Comparison of ENCODE assay signal across 27 mouse cellular contexts in genomic region chr19:21441787-21442186, GRCm38 (mm10). TPM values are rescaled to one million over a fixed set of nuclear protein-coding genes. Genes with fewer than 3 reads are reported as not detected.
A peak's percentile ranks its signal among the peaks of the same experiment; 100 is the strongest.
DNase-seq lines count a peak whose midpoint lies in the region; ATAC-seq and TF ChIP-seq lines count a peak whose summit lies in the region.
"Had no signal": no experiment of that assay in that cellular context is flagged by ENCODE, and none has a peak within 500 bp of the region (broad histone marks: within the 10 kb centered on the region; RNA-seq: fewer than 3 reads in every experiment).

No protein-coding gene starts in this region.

- H3K4me3 ChIP-seq in MEL (ENCODE audit: control insufficient read depth in 1 of 2, insufficient read depth in 1 of 2, low read depth in 2 of 2, low read length in 2 of 2), result no peak overlapping the region
- no peak overlapping the region for H3K4me3 ChIP-seq in bone marrow, adult 2 months (replicated peaks; ENCODE audit: control insufficient read depth, low read depth, low read length)
- no peak overlapping the region for H3K4me3 ChIP-seq in forebrain, embryonic 11.5 days (ENCODE audit: low read depth, low read length)
- no peak overlapping the region for H3K4me3 ChIP-seq in left cerebral cortex, adult 2 months
- H3K4me3 ChIP-seq: embryonic facial prominence, embryonic 13.5 days; forebrain, embryonic 10.5 days; heart, adult 2 months; heart, embryonic 15.5 days; hindbrain, embryonic 10.5 days; intestine, embryonic 15.5 days had no signal

- peak; percentile 79 to 91 for TF ChIP-seq EP300 in MEL (IDR thresholded peaks at IDR 0.05; ENCODE audit: low read depth in 1 of 2, low read length in 2 of 2)

- H3K27me3 ChIP-seq in MEL (ENCODE audit: control insufficient read depth in 1 of 2, insufficient read depth in 2 of 2, low read length in 2 of 2), result no peaks in the 10 kb centered on the region
- no peaks in the 10 kb centered on the region for H3K27me3 ChIP-seq in forebrain, embryonic 11.5 days (ENCODE audit: control insufficient read depth, insufficient read depth, low read length)
- H3K27me3 ChIP-seq: embryonic facial prominence, embryonic 13.5 days; heart, embryonic 15.5 days; intestine, embryonic 15.5 days had no signal

- no peak for TF ChIP-seq POLR2A in MEL (IDR thresholded peaks at IDR 0.05; ENCODE audit: control insufficient read depth in 1 of 2, insufficient read depth in 1 of 2, low read depth in 1 of 2, low read length in 2 of 2, poor library complexity in 1 of 2)
- TF ChIP-seq POLR2A in bone marrow, adult 2 months (IDR thresholded peaks at IDR 0.05; ENCODE audit: borderline replicate concordance, control insufficient read depth, low read depth, low read length), result no peak

- intact Hi-C loops in left cerebral cortex, adult 2 months (cut with DNase I), result no loop called here

- H3K4me1 ChIP-seq in MEL (ENCODE audit: control insufficient read depth in 1 of 2, insufficient read depth in 2 of 2, low read length in 2 of 2), result peaks cover 28 to 39% of the 10 kb centered on the region in 2 experiments
- H3K4me1 ChIP-seq in bone marrow, adult 2 months (ENCODE audit: control insufficient read depth, insufficient read depth, low read length), result peaks cover 5% of the 10 kb centered on the region
- no peaks in the 10 kb centered on the region for H3K4me1 ChIP-seq in forebrain, embryonic 11.5 days (replicated peaks; ENCODE audit: control insufficient read depth, insufficient read depth, low read length)
- H3K4me1 ChIP-seq: embryonic facial prominence, embryonic 13.5 days; forebrain, embryonic 10.5 days; heart, embryonic 15.5 days; hindbrain, embryonic 10.5 days; intestine, embryonic 15.5 days had no signal

- ATAC-seq in granulocyte monocyte progenitor cell, adult 5-6 weeks (replicated peaks; ENCODE audit: poor library complexity, severe bottlenecking), result peak; percentile 48
- peak; percentile 67 for ATAC-seq in megakaryocyte progenitor cell, adult 5-6 weeks (replicated peaks; ENCODE audit: poor library complexity)
- ATAC-seq in forebrain, embryonic 11.5 days (replicated peaks; ENCODE audit: low FRiP score), result no peak
- ATAC-seq: CD4-positive, CD25-positive, alpha-beta regulatory T cell, adult 4 months; forebrain, embryonic 16.5 days; intestine, embryonic 15.5 days; Patski had no signal

- peak overlapping the region; percentile 61 for H3K27ac ChIP-seq in MEL (ENCODE audit: control insufficient read depth, low read depth, low read length)
- peak overlapping the region; percentile 96; the same call in 1 of the 2 replicates for H3K27ac ChIP-seq in bone marrow, adult 2 months (ENCODE audit: control insufficient read depth, insufficient read depth, low read depth, low read length, poor library complexity)
- H3K27ac ChIP-seq in forebrain, embryonic 11.5 days (ENCODE audit: low read depth, low read length), result no peak overlapping the region
- no peak overlapping the region for H3K27ac ChIP-seq in left cerebral cortex, adult 2 months
- H3K27ac ChIP-seq: embryonic facial prominence, embryonic 13.5 days; forebrain, embryonic 10.5 days; heart, adult 2 months; heart, embryonic 15.5 days; hindbrain, embryonic 10.5 days; hindbrain, embryonic 14.5 days; intestine, embryonic 15.5 days had no signal

- peaks cover 0 to 42% of the 10 kb centered on the region in 2 experiments; a peak in 2 of 4 replicates for H3K36me3 ChIP-seq in MEL (ENCODE audit: control insufficient read depth in 1 of 2, insufficient read depth in 2 of 2, low read length in 2 of 2)
- H3K36me3 ChIP-seq in forebrain, embryonic 11.5 days (ENCODE audit: control insufficient read depth, insufficient read depth, low read length), result no peaks in the 10 kb centered on the region
- H3K36me3 ChIP-seq: embryonic facial prominence, embryonic 13.5 days; forebrain, embryonic 10.5 days; G1E; heart, embryonic 15.5 days; hindbrain, embryonic 10.5 days; intestine, embryonic 15.5 days had no signal

- no peak overlapping the region for H3K9ac ChIP-seq in MEL (ENCODE audit: control insufficient read depth, low read depth, low read length, poor library complexity, severe bottlenecking)
- H3K9ac ChIP-seq in forebrain, embryonic 11.5 days (ENCODE audit: low read length), result no peak overlapping the region
- H3K9ac ChIP-seq: embryonic facial prominence, embryonic 13.5 days; heart, embryonic 15.5 days; hindbrain, embryonic 14.5 days; intestine, embryonic 15.5 days had no signal

- DNase-seq in MEL (ENCODE audit: low read depth, low spot score), result peak; percentile 84
- no peak for DNase-seq in forebrain, embryonic 11.5 days (ENCODE audit: low spot score)
- no peak for DNase-seq in left cerebral cortex, adult 2 months (ENCODE audit: extremely low spot score in 1 of 2, low spot score in 2 of 2)
- DNase-seq in cerebellum, postnatal 4 days (ENCODE audit: low spot score in 2 of 2), result no peak
- DNase-seq: adrenal gland, adult 2 months; adrenal gland, postnatal 25 days; B cell, adult 2 months; cerebellum, adult 11 months; cerebellum, adult 8-10 months; cerebellum, postnatal 14 days; gastrocnemius, postnatal 10 days; heart, adult 2 months; heart, postnatal 14 days had no signal

- H3K4me2 ChIP-seq in forebrain, embryonic 11.5 days (ENCODE audit: low read depth, low read length, severe bottlenecking), result no peak overlapping the region
- H3K4me2 ChIP-seq: embryonic facial prominence, embryonic 13.5 days; heart, embryonic 11.5 days; heart, embryonic 15.5 days; hindbrain, embryonic 14.5 days; intestine, embryonic 15.5 days had no signal

- TF ChIP-seq RAD21 in MEL (IDR thresholded peaks at IDR 0.05; ENCODE audit: low read depth, low read length), result no peak

- H3K79me2 ChIP-seq in MEL (ENCODE audit: control insufficient read depth, insufficient read depth, low read length, poor library complexity), result no peaks in the 10 kb centered on the region

- TF ChIP-seq CTCF in MEL (IDR thresholded peaks at IDR 0.05 in 2 of 3, conservative IDR thresholded peaks at IDR 0.05 in 1 of 3; ENCODE audit: control insufficient read depth in 1 of 3, insufficient read depth in 1 of 3, low read depth in 2 of 3, low read length in 3 of 3, poor library complexity in 1 of 3, severe bottlenecking in 1 of 3), result no peak
- no peak for TF ChIP-seq CTCF in bone marrow, adult 2 months (IDR thresholded peaks at IDR 0.05; ENCODE audit: control insufficient read depth, insufficient read depth, low read length)
- no peak for TF ChIP-seq CTCF in left cerebral cortex, adult 2 months (IDR thresholded peaks at IDR 0.05)

- no peaks in the 10 kb centered on the region for H3K9me3 ChIP-seq in MEL (replicated peaks; ENCODE audit: insufficient read depth, low read length)
- H3K9me3 ChIP-seq in forebrain, embryonic 11.5 days (ENCODE audit: control insufficient read depth, low read length), result no peaks in the 10 kb centered on the region
- H3K9me3 ChIP-seq: embryonic facial prominence, embryonic 13.5 days; forebrain, embryonic 10.5 days; G1E; heart, embryonic 15.5 days; hindbrain, embryonic 10.5 days; intestine, embryonic 15.5 days had no signal

- 14% methylated on average over 3 of the region's 3 CpGs for WGBS in bone marrow, adult 2 months
- 87% methylated on average over 3 of the region's 3 CpGs for WGBS in forebrain, embryonic 11.5 days

TF ChIP-seq in MEL, 35 proteins besides CTCF, POLR2A, EP300 and RAD21:
- TF ChIP-seq TCF12 (IDR thresholded peaks at IDR 0.05; ENCODE audit: low read depth, low read length) (peak; percentile 93), MAX (IDR thresholded peaks at IDR 0.05; ENCODE audit: low read length) (no peak), TAL1 (IDR thresholded peaks at IDR 0.05; ENCODE audit: low read length) (peak; percentile 73), POLR2AphosphoS2 (IDR thresholded peaks at IDR 0.05; ENCODE audit: low read length) (no peak), MXI1 (IDR thresholded peaks at IDR 0.05; ENCODE audit: low read depth, low read length) (peak; percentile 35; the same call in 1 of the 2 replicates), GABPA (IDR thresholded peaks at IDR 0.05; ENCODE audit: low read depth, low read length) (no peak), ZNF384 (IDR thresholded peaks at IDR 0.05; ENCODE audit: low read depth, low read length) (peak; percentile 92), GATA1 (IDR thresholded peaks at IDR 0.05; ENCODE audit: low read depth, low read length) (peak; percentile 83), MYC (IDR thresholded peaks at IDR 0.05; ENCODE audit: low read depth, low read length) (peak; percentile 60; the same call in 1 of the 2 replicates), CHD1 (IDR thresholded peaks at IDR 0.05; ENCODE audit: low read depth, low read length) (no peak), NELFE (IDR thresholded peaks at IDR 0.05; ENCODE audit: low read depth, low read length) (no peak), UBTF (IDR thresholded peaks at IDR 0.05; ENCODE audit: borderline replicate concordance, insufficient read depth, low read depth, low read length) (no peak), POLR2AphosphoS5 (IDR thresholded peaks at IDR 0.05; ENCODE audit: borderline replicate concordance, low read depth, low read length) (no peak), ETS1 (IDR thresholded peaks at IDR 0.05; ENCODE audit: low read depth, low read length) (peak; percentile 90), RCOR1 (IDR thresholded peaks at IDR 0.05; ENCODE audit: low read depth, low read length) (peak; percentile 96)
TF ChIP-seq in MEL: peak in this region for 8.

RNA-seq across cellular contexts. Expression of gene Gda, which starts 31.5 kb away (rescaled TPM):
- 2.6 and 2.9 TPM in 2 replicates for total RNA-seq in MEL (2012; rRNA removed)
- polyA plus RNA-seq in MEL (2012; ENCODE audit: insufficient read depth in 1 of 2, insufficient read length in 2 of 2, low read depth in 1 of 2, low replicate concordance in 2 of 2, missing spikeins in 1 of 2), result under 1 TPM in 1 of 2 experiments, not detected in 1; 0.38 TPM
- 51.2 TPM in 2 replicates for polyA plus RNA-seq in bone marrow, adult 2 months (2011; ENCODE audit: insufficient read depth, insufficient read length, low replicate concordance, missing spikeins)
- total RNA-seq in granulocyte monocyte progenitor cell, adult 5-6 weeks (2014; fragmentation: Nextera tagmentation), result 45.1 and 53.5 TPM in 2 replicates
- 98.2 and 116 TPM in 2 replicates for total RNA-seq in granulocyte monocyte progenitor cell, adult 5-6 weeks (2017)
- 72.8 and 84.6 TPM in 2 replicates for total RNA-seq in megakaryocyte progenitor cell, adult 5-6 weeks (2015)
- total RNA-seq in megakaryocyte progenitor cell, adult 5-6 weeks (2017), result 96.6 and 99.5 TPM in 2 replicates
- not detected in 2 replicates for polyA plus RNA-seq in forebrain, embryonic 11.5 days (2014; fragmentation: Nextera tagmentation; extraction: Ambion mirVana)
- 100 to 1,000 TPM; 169 to 176 TPM for total RNA-seq in left cerebral cortex, adult 2 months (2021)
- polyA plus RNA-seq: forebrain, embryonic 10.5 days; heart, embryonic 11.5 days; hindbrain, embryonic 10.5 days had no signal

Comparison
In these comparisons a context has a peak if more than half of its experiments do, and no peak if none do; other contexts are left out.
1. H3K27ac ChIP-seq: peak in MEL (single experiment) and bone marrow, adult 2 months (single experiment); none in forebrain, embryonic 11.5 days (single experiment) and left cerebral cortex, adult 2 months (single experiment).
2. RNA of gene Gda, which starts 31.5 kb away (total RNA-seq): 169 to 176 TPM in left cerebral cortex, adult 2 months, 72.8 to 99.5 TPM in megakaryocyte progenitor cell, adult 5-6 weeks and 45.1 to 116 TPM in granulocyte monocyte progenitor cell, adult 5-6 weeks; 2.6 to 2.9 TPM in MEL; every median in the first group is over 10 times any median in the second.